Mouse (Mus musculus): Measurements from ENCODE around the gene Macf1.

DNA sequence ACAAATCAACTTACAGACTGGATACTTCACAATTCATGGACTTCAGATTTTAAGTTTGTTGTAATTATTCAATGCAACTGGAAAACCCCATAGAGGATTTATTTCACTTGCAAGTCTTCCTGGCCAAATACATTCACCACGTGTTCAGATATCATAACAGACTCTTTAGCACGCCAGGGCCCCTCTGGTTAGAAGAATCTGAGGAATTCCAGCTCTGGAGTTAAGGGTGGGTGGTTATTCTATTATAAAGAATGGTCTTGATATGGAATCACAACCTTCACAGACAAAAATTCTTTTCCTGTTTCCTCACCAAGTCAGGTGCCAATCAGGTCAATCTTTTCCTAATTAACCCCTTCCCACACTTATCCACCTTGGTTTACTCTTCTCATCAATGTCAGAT is 270.3 kb downstream of the Macf1 start:
- TF ChIP-seq CTCF (IDR thresholded peaks at IDR 0.05; ENCODE audit: extremely low read depth, insufficient read length, insufficient replicate concordance, low read depth, low read length) = no peak
- TF ChIP-seq POLR2A (IDR thresholded peaks at IDR 0.05; ENCODE audit: low read depth, low read length) = no peak
